Mouse (Mus musculus) MEL (cell line): Measurements from ENCODE around the gene Bach2. TPM values are rescaled to one million over a fixed set of nuclear protein-coding genes. Genes with fewer than 3 reads are reported as not detected.

Experiments used
- DNase-seq: peaks from one replicate; pipeline ENCODE4 v3.0.0; 2011; ENCODE audit warnings: low read depth, low spot score
- H3K27ac ChIP-seq: 2 replicates; pipeline ENCODE4 v1.5.1; 2012; ENCODE audit warnings: low read depth, mild to moderate bottlenecking, control low read depth, low read length, moderate library complexity; ENCODE audit not compliant: control insufficient read depth
- H3K27me3 ChIP-seq, 2 experiments: fragments of 150-350 bp in 1 of 2; sonication (generic) in 1 of 2; 2 replicates each; pipeline ENCODE4 v1.6.1; 2012; ENCODE audit warnings: low read length in 2 of 2, mild to moderate bottlenecking in 2 of 2, improper control_type of control experiment in 1 of 2, moderate library complexity in 1 of 2; ENCODE audit not compliant: insufficient read depth in 2 of 2, control insufficient read depth in 1 of 2
- H3K36me3 ChIP-seq, 2 experiments: 2 replicates each; pipeline ENCODE4 v1.6.1; 2012 to 2014; ENCODE audit warnings: low read length in 2 of 2, improper control_type of control experiment in 1 of 2, inconsistent platforms in 1 of 2, mild to moderate bottlenecking in 1 of 2; ENCODE audit not compliant: insufficient read depth in 2 of 2, control insufficient read depth in 1 of 2
- H3K4me1 ChIP-seq, 2 experiments: fragments of 150-350 bp in 1 of 2; sonication (generic) in 1 of 2; 2 replicates each; pipeline ENCODE4 v1.6.1; 2012; ENCODE audit warnings: low read length in 2 of 2, improper control_type of control experiment in 1 of 2, mild to moderate bottlenecking in 1 of 2; ENCODE audit not compliant: insufficient read depth in 2 of 2, control insufficient read depth in 1 of 2
- H3K4me3 ChIP-seq, 2 experiments: fragments of 150-350 bp in 1 of 2; sonication (generic) in 1 of 2; 2 replicates each; pipeline ENCODE4 v1.5.1; 2012; ENCODE audit warnings: low read depth in 2 of 2, low read length in 2 of 2, mild to moderate bottlenecking in 2 of 2, moderate library complexity in 2 of 2, control low read depth in 1 of 2, improper control_type of control experiment in 1 of 2; ENCODE audit not compliant: control insufficient read depth in 1 of 2, insufficient read depth in 1 of 2
- H3K79me2 ChIP-seq: 2 replicates; pipeline ENCODE4 v1.6.1; 2012; ENCODE audit warnings: mild to moderate bottlenecking, low read length, moderate library complexity; ENCODE audit not compliant: control insufficient read depth, poor library complexity, insufficient read depth
- H3K9ac ChIP-seq: 2 replicates; pipeline ENCODE4 v1.6.1; 2012; ENCODE audit warnings: low read depth, mild to moderate bottlenecking, control low read depth, low read length, moderate library complexity; ENCODE audit not compliant: control insufficient read depth, poor library complexity, severe bottlenecking
- H3K9me3 ChIP-seq: fragments of 150-350 bp; sonication (generic); replicated peaks from 2 replicates; pipeline ENCODE4 v1.6.1; 2012; ENCODE audit warnings: mild to moderate bottlenecking, low read length, improper control_type of control experiment, moderate library complexity; ENCODE audit not compliant: insufficient read depth
- E2F4 ChIP-seq: IDR thresholded peaks from 2 replicates; pipeline ENCODE4 v1.6.1; 2011; ENCODE audit warnings: low read depth, low read length, improper control_type of control experiment, borderline replicate concordance
- EP300 ChIP-seq, 2 experiments: IDR thresholded peaks; 2 replicates each; pipeline ENCODE4 v1.6.1; 2011; ENCODE audit warnings: improper control_type of control experiment in 2 of 2, low read length in 2 of 2, low read depth in 1 of 2, mild to moderate bottlenecking in 1 of 2
- ETS1 ChIP-seq: IDR thresholded peaks from 2 replicates; pipeline ENCODE4 v1.6.1; 2012; ENCODE audit warnings: low read depth, mild to moderate bottlenecking, inconsistent platforms, low read length, improper control_type of control experiment, moderate library complexity
- MAX ChIP-seq: IDR thresholded peaks from 2 replicates; pipeline ENCODE4 v1.6.1; 2011; ENCODE audit warnings: low read length, improper control_type of control experiment
- MAZ ChIP-seq: IDR thresholded peaks from 2 replicates; pipeline ENCODE4 v1.6.1; 2012; ENCODE audit warnings: low read depth, mild to moderate bottlenecking, inconsistent platforms, low read length, improper control_type of control experiment
- MXI1 ChIP-seq: IDR thresholded peaks from 2 replicates; pipeline ENCODE4 v1.6.1; 2011; ENCODE audit warnings: mild to moderate bottlenecking, low read depth, low read length, improper control_type of control experiment
- MYB ChIP-seq: IDR thresholded peaks from 2 replicates; pipeline ENCODE4 v1.6.1; 2011; ENCODE audit warnings: mild to moderate bottlenecking, low read depth, low read length, improper control_type of control experiment
- MYC ChIP-seq: IDR thresholded peaks from 2 replicates; pipeline ENCODE4 v1.6.1; 2011; ENCODE audit warnings: low read depth, mild to moderate bottlenecking, low read length, improper control_type of control experiment, moderate library complexity
- NRF1 ChIP-seq: IDR thresholded peaks from 2 replicates; pipeline ENCODE4 v1.6.1; 2014; ENCODE audit warnings: low read depth, mild to moderate bottlenecking, inconsistent platforms, low read length, improper control_type of control experiment, moderate library complexity; ENCODE audit not compliant: poor library complexity, insufficient read depth, severe bottlenecking
- POLR2A ChIP-seq, 2 experiments: IDR thresholded peaks; 2 replicates each; pipeline ENCODE4 v1.6.1; 2011 to 2012; ENCODE audit warnings: low read length in 2 of 2, mild to moderate bottlenecking in 2 of 2, control low read depth in 1 of 2, improper control_type of control experiment in 1 of 2, low read depth in 1 of 2, moderate library complexity in 1 of 2; ENCODE audit not compliant: control insufficient read depth in 1 of 2, insufficient read depth in 1 of 2, poor library complexity in 1 of 2
- POLR2AphosphoS2 ChIP-seq: IDR thresholded peaks from 2 replicates; pipeline ENCODE4 v1.6.1; 2011; ENCODE audit warnings: low read length, improper control_type of control experiment
- RAD21 ChIP-seq: IDR thresholded peaks from 2 replicates; pipeline ENCODE4 v1.6.1; 2011; ENCODE audit warnings: mild to moderate bottlenecking, low read depth, low read length, improper control_type of control experiment
- RCOR1 ChIP-seq: IDR thresholded peaks from 2 replicates; pipeline ENCODE4 v1.6.1; 2012; ENCODE audit warnings: low read depth, mild to moderate bottlenecking, inconsistent platforms, low read length, improper control_type of control experiment
- UBTF ChIP-seq: IDR thresholded peaks from 2 replicates; pipeline ENCODE4 v1.6.1; 2012; ENCODE audit warnings: low read depth, mild to moderate bottlenecking, inconsistent platforms, low read length, improper control_type of control experiment, moderate library complexity, borderline replicate concordance; ENCODE audit not compliant: insufficient read depth
- ZKSCAN1 ChIP-seq: IDR thresholded peaks from 2 replicates; pipeline ENCODE4 v1.6.1; 2012; ENCODE audit warnings: low read depth, mild to moderate bottlenecking, inconsistent platforms, low read length, improper control_type of control experiment, moderate library complexity
- polyA plus RNA-seq, 2 experiments: library from polyadenylated mRNA; stranded (reverse) in 1 of 2; unstranded in 1 of 2; fragments of >175 nt in 1 of 2; fragments of >200 nt in 1 of 2; gene quantifications; 2 replicates each; pipeline versions ENCODE4 v1.2.1 to v1.2.4; 2012; ENCODE audit warnings: low replicate concordance in 2 of 2, low read depth in 1 of 2; ENCODE audit not compliant: insufficient read length in 2 of 2, insufficient read depth in 1 of 2, missing spikeins in 1 of 2
- total RNA-seq: library from RNA; depleted of rRNA; stranded (reverse); fragments of 300-350 nt; gene quantifications from 2 replicates; pipeline ENCODE4 v1.2.3, GENCODE M21; 2012

Bach2 gene
- total and polyA plus RNA-seq, 3 experiments, result 0.04 TPM; not detected in 2

DNA sequence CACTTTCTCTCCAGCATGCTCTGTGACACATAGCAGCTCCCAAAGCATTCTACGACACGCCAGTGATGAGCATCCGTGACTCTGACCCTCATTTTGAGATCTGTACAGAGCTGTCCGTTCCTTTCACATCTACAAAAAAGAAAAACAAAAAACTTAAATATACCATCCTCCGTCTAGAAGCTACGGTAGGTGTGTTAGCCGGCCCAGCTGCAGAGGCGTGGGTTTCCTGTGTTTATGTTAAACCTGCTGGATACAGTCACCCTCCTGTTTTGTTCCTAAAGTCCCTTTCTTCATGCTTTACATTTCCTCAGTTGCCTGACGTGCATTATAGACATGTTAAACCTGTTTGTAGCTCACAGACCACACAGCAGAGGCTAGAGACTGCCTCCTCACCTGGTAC lies 150.0 kb downstream of the Bach2 start:
- no peak overlapping the region for H3K27ac ChIP-seq
- no peak overlapping the region for H3K9ac ChIP-seq
- no peak overlapping the region for H3K4me3 ChIP-seq
- peaks cover 1 to 2% of the 10 kb centered on the region in 2 experiments; a peak in 1 of 4 replicates for H3K27me3 ChIP-seq
- peaks cover 0 to 5% of the 10 kb centered on the region in 2 experiments; a peak in 1 of 4 replicates for H3K36me3 ChIP-seq
- no peaks in the 10 kb centered on the region for H3K9me3 ChIP-seq
- peaks cover 0 to 7% of the 10 kb centered on the region in 2 experiments; a peak in 1 of 4 replicates for H3K4me1 ChIP-seq
- DNase-seq, result no peak
- TF ChIP-seq MYC (no peak), RAD21 (no peak), EP300 (IDR thresholded peaks at IDR 0.05; ENCODE audit: low read depth in 1 of 2, low read length in 2 of 2) (no peak), MYB (no peak), MAZ (no peak), NRF1 (no peak), MAX (no peak), POLR2AphosphoS2 (no peak), RCOR1 (no peak), POLR2A (IDR thresholded peaks at IDR 0.05; ENCODE audit: control insufficient read depth in 1 of 2, insufficient read depth in 1 of 2, low read depth in 1 of 2, low read length in 2 of 2, poor library complexity in 1 of 2) (no peak), UBTF (no peak), MXI1 (no peak), ETS1 (no peak)
- H3K79me2 ChIP-seq, result no peaks in the 10 kb centered on the region

DNA sequence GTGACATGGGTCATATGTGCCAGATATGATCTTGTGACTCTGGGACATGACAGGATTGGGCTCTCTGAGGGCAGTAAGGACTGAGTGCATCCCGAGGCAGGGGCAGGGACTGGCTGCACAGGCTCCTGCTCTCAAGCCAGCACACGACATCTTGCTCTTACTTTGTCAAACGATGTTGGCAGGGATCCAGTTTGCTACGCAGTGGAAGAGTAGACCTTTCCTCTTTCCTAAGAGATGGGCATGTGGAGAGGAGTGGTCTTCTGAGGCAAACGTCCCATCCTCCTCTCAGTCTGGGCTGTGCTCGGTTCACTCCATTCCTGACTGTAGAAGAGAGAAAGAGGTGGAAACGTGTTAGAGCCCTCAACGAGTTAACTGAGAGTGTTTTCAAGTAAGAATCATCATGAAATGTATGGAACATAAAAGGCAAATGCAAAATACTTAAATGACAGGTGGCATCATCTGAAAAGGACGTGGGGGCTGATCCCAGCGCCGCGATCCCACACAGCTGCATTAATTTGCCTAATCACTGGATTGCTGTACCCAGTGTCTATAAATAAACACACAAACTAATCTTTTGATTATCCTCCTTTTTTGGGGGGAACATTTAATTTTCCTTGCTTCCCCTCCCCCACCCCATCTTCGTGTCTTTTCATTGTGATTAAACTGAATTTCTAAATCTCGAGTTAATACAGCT lies 150.7 kb downstream of the Bach2 start:
- Histone ChIP-seq H3K9me3 (no peaks in the 10 kb centered on the region), H3K4me1 (peaks cover 0 to 7% of the 10 kb centered on the region in 2 experiments; a peak in 1 of 4 replicates), H3K27ac (no peak overlapping the region), H3K36me3 (peaks cover 0 to 5% of the 10 kb centered on the region in 2 experiments; a peak in 1 of 4 replicates), H3K79me2 (no peaks in the 10 kb centered on the region), H3K27me3 (peaks cover under 1 to 2% of the 10 kb centered on the region in 2 experiments; a peak in 1 of 4 replicates), H3K4me3 (no peak overlapping the region), H3K9ac (no peak overlapping the region)
- DNase-seq, result peak; percentile 5
- no peak for TF ChIP-seq E2F4
- TF ChIP-seq ZKSCAN1, result no peak
- TF ChIP-seq NRF1, result no peak
